Mouse (Mus musculus): ENCODE measurements around the gene Slc25a17. TPM values are rescaled to one million over a fixed set of nuclear protein-coding genes. Genes with fewer than 3 reads are reported as not detected.

Gene Slc25a17
- polyA plus RNA-seq, 1 experiment: 13.7 TPM

GRCm38 (mm10) chr15:81361417-81362015, 904 bp upstream of the Slc25a17 start:
- Histone ChIP-seq H3K27ac (ENCODE audit: control insufficient read depth, insufficient read depth, low read depth, low read length, poor library complexity) (peak overlapping the region; percentile 88; the same call in 1 of the 2 replicates), H3K4me1 (ENCODE audit: control insufficient read depth, insufficient read depth, low read length) (peaks cover 1% of the 10 kb centered on the region; the same call in 1 of the 2 replicates), H3K4me3 (replicated peaks; ENCODE audit: control insufficient read depth, low read depth, low read length) (no peak overlapping the region)
- 35% methylated on average over 10 of the region's 10 CpGs for WGBS
- TF ChIP-seq POLR2A (IDR thresholded peaks at IDR 0.05; ENCODE audit: borderline replicate concordance, control insufficient read depth, low read depth, low read length): no peak
- no peak for TF ChIP-seq CTCF (IDR thresholded peaks at IDR 0.05; ENCODE audit: control insufficient read depth, insufficient read depth, low read length)

DNA sequence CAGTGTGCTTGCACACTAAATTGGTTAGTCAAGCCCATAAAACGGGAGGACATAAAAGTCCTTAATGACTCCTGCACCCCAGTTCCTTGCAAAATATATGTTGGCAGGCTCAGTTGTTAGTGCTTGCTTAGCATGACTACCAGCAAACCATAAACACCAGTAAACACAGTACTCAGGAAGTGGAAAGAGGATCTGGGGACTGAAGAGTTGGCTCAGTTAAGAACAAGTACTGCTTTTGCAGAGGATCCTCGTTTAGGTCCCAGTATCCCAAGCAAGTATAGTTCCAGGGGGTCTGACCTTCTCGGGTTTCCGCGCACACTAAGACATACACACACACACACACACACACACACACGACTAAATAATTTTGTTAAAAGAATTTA, 401 bp upstream of the Slc25a17 start:
- whole genome bisulfite sequencing: 25% methylated on average over 6 of the region's 6 CpGs

GRCm38 (mm10) chr15:81359421-81359820, 1.2 kb downstream of the Slc25a17 start:
- Histone ChIP-seq H3K27ac (ENCODE audit: control insufficient read depth, insufficient read depth, low read depth, low read length, poor library complexity) (no peak overlapping the region), H3K4me1 (ENCODE audit: control insufficient read depth, insufficient read depth, low read length) (peaks cover 1% of the 10 kb centered on the region; the same call in 1 of the 2 replicates), H3K4me3 (replicated peaks; ENCODE audit: control insufficient read depth, low read depth, low read length) (no peak overlapping the region)
- no peak for TF ChIP-seq CTCF (IDR thresholded peaks at IDR 0.05; ENCODE audit: control insufficient read depth, insufficient read depth, low read length)
- TF ChIP-seq POLR2A (IDR thresholded peaks at IDR 0.05; ENCODE audit: borderline replicate concordance, control insufficient read depth, low read depth, low read length): no peak
- 54% methylated on average over 5 of the region's 5 CpGs for WGBS

More for the DNA sequence above, 401 bp upstream of the Slc25a17 start:
- peak overlapping the region; percentile 88 for H3K27ac ChIP-seq (ENCODE audit: control insufficient read depth, insufficient read depth, low read depth, low read length, poor library complexity)
- TF ChIP-seq POLR2A (IDR thresholded peaks at IDR 0.05; ENCODE audit: borderline replicate concordance, control insufficient read depth, low read depth, low read length): no peak
- H3K4me1 ChIP-seq (ENCODE audit: control insufficient read depth, insufficient read depth, low read length): peaks cover 1% of the 10 kb centered on the region; the same call in 1 of the 2 replicates
- peak overlapping the region; percentile 97 for H3K4me3 ChIP-seq (replicated peaks; ENCODE audit: control insufficient read depth, low read depth, low read length)

DNA sequence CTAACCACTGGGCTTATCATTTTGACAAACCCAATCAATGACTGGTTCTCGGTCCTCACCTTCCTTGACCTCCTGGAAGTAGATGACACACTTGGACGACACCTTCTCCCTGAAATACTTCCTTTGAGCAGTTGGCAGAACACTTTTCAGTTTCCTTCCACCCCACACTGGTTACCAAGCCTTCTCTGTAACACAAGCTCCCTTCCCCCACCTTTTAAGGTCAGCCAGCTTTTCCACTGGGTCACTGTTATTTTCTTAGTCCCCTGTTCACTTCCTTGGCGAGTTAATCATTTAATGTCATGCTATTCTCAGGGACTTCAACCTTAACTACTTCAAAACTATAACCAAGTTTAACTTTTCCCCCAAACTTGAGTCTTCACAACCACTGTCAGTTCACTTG, 1.7 kb downstream of the Slc25a17 start:
- Histone ChIP-seq H3K27ac (ENCODE audit: control insufficient read depth, insufficient read depth, low read depth, low read length, poor library complexity) (no peak overlapping the region), H3K4me3 (replicated peaks; ENCODE audit: control insufficient read depth, low read depth, low read length) (no peak overlapping the region), H3K4me1 (ENCODE audit: control insufficient read depth, insufficient read depth, low read length) (peaks cover 1% of the 10 kb centered on the region; the same call in 1 of the 2 replicates)
- 50% methylated on average over 3 of the region's 3 CpGs for WGBS
- TF ChIP-seq CTCF (IDR thresholded peaks at IDR 0.05; ENCODE audit: control insufficient read depth, insufficient read depth, low read length): no peak
- no peak for TF ChIP-seq POLR2A (IDR thresholded peaks at IDR 0.05; ENCODE audit: borderline replicate concordance, control insufficient read depth, low read depth, low read length)

GRCm38 (mm10) chr15:81356946-81357345, 3.7 kb downstream of the Slc25a17 start:
- TF ChIP-seq POLR2A (IDR thresholded peaks at IDR 0.05; ENCODE audit: borderline replicate concordance, control insufficient read depth, low read depth, low read length): no peak
- no peak for TF ChIP-seq CTCF (IDR thresholded peaks at IDR 0.05; ENCODE audit: control insufficient read depth, insufficient read depth, low read length)
- Histone ChIP-seq H3K4me1 (ENCODE audit: control insufficient read depth, insufficient read depth, low read length) (peaks cover 1% of the 10 kb centered on the region; the same call in 1 of the 2 replicates), H3K27ac (ENCODE audit: control insufficient read depth, insufficient read depth, low read depth, low read length, poor library complexity) (no peak overlapping the region), H3K4me3 (replicated peaks; ENCODE audit: control insufficient read depth, low read depth, low read length) (no peak overlapping the region)
- 84% methylated on average over 5 of the region's 5 CpGs for WGBS

DNA sequence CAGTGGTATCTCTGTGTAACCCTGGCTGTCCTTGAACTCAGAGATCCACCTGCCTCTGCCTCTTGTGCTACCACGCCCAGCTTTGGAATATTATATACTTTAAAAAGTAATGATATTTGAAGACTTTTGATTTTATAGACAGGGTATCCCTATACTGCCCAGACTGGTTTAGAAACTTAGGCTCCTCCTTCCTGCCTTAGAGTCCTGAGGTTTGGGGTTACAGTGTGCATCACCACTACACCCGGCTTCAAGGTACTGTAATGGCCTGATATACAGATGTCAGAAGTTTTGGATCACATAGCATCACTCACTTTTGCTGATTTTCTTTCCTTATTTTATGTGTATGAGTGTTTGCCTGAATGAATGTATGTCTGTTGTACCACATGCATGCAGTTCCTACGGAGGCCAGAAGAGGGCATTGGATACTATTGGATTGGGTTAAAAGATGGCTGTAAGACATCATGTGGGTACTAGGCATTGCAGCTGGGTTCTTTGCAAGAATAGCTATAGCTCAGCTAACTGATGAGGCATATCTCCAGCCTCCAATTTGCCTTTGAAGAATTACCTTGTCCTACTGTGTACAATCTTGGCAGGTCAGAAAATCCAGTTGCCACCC, 5.4 kb downstream of the Slc25a17 start:
- Histone ChIP-seq H3K4me1 (ENCODE audit: control insufficient read depth, insufficient read depth, low read length) (peaks cover 1% of the 10 kb centered on the region; the same call in 1 of the 2 replicates), H3K4me3 (replicated peaks; ENCODE audit: control insufficient read depth, low read depth, low read length) (no peak overlapping the region), H3K27ac (ENCODE audit: control insufficient read depth, insufficient read depth, low read depth, low read length, poor library complexity) (no peak overlapping the region)
- TF ChIP-seq POLR2A (IDR thresholded peaks at IDR 0.05; ENCODE audit: borderline replicate concordance, control insufficient read depth, low read depth, low read length) (no peak), CTCF (IDR thresholded peaks at IDR 0.05; ENCODE audit: control insufficient read depth, insufficient read depth, low read length) (no peak)
- WGBS: 57% methylated on average over 3 of the region's 3 CpGs

DNA sequence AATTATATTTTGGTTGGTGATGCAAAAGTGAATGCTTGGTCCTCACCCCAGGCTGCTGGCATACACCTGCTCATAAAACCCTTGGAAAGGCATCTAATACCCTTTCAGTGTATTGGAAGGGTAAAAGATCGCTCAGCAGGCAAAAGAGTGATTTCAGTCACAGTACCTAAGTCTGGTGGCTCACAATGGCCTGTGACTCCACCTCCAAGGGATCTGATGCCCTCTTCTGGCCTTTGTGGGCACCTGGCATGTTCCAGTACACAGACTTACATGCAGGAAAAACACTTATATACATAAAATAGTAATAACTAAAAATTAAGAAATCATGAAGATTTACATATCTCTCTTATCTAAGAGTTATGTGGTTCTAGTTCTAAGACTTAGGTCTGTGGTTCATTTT, 8.0 kb downstream of the Slc25a17 start:
- 41% methylated on average over 1 of the region's 1 CpGs for WGBS
- no peaks in the 10 kb centered on the region for H3K4me1 ChIP-seq (ENCODE audit: control insufficient read depth, insufficient read depth, low read length)
- TF ChIP-seq CTCF (IDR thresholded peaks at IDR 0.05; ENCODE audit: control insufficient read depth, insufficient read depth, low read length) (peak; percentile 28; the same call in 1 of the 2 replicates), POLR2A (IDR thresholded peaks at IDR 0.05; ENCODE audit: borderline replicate concordance, control insufficient read depth, low read depth, low read length) (no peak)
- no peak overlapping the region for H3K27ac ChIP-seq (ENCODE audit: control insufficient read depth, insufficient read depth, low read depth, low read length, poor library complexity)
- no peak overlapping the region for H3K4me3 ChIP-seq (replicated peaks; ENCODE audit: control insufficient read depth, low read depth, low read length)

GRCm38 (mm10) chr15:81350401-81350800, 10.2 kb downstream of the Slc25a17 start:
- TF ChIP-seq POLR2A (IDR thresholded peaks at IDR 0.05; ENCODE audit: borderline replicate concordance, control insufficient read depth, low read depth, low read length) (no peak), CTCF (IDR thresholded peaks at IDR 0.05; ENCODE audit: control insufficient read depth, insufficient read depth, low read length) (no peak)
- 89% methylated on average over 1 of the region's 1 CpGs for WGBS
- H3K27ac ChIP-seq (ENCODE audit: control insufficient read depth, insufficient read depth, low read depth, low read length, poor library complexity): no peak overlapping the region

More at GRCm38 (mm10) chr15:81350401-81350800, 10.2 kb downstream of the Slc25a17 start:
- no peak overlapping the region for H3K4me3 ChIP-seq (replicated peaks; ENCODE audit: control insufficient read depth, low read depth, low read length)
- H3K4me1 ChIP-seq (ENCODE audit: control insufficient read depth, insufficient read depth, low read length): no peaks in the 10 kb centered on the region
